Mouse (Mus musculus): ENCODE measurements around the gene Ak4. TPM values are rescaled to one million over a fixed set of nuclear protein-coding genes. Genes with fewer than 3 reads are reported as not detected.
A peak's percentile ranks its signal among the peaks of the same experiment; 100 is the strongest.

The Ak4 gene
- polyA plus RNA-seq (2012; rRNA removed) (6.4 and 6.5 TPM in 2 replicates), polyA plus RNA-seq (2014; fragmentation: Nextera tagmentation; extraction: Ambion mirVana) (3.5 and 4.5 TPM in 2 replicates)

DNA sequence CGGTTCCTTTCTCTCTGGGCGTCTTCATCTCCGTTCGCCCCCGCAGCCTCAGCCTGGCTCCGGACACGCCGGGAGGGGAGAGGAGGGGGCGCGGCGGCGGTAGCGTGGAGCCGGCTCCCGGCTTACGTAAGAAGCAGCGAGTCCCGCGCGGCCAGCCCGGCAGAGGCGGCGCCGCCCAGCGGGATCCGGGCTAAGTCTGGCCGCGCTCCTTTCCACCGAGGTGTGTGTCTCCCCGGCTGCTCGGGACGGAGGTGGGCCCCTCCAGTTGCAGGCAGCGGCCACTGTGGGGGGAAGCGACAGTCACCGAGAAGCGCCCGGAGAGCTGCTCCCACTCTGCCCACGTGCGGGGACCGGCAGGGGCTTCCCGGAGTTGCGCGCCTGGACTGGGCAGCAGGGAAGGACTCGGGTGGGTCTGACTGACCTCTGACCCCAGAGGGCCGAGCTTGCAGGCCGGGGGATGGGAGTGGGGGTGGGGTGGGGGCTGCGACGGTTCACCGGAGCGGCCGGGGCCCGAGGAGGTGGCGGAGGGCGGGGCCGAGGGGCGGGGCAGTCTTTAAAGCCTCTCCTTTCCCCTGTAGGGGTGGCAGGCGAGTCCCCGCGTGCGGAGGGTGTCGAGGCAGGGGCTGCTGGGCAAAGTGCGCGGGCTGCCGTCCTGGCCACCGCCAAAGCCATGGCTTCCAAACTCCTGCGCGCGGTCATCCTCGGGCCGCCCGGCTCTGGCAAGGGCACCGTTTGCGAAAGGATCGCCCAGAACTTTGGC, at the start of gene Ak4:
TSS of gene Ak4 (plus strand) at position 127 of the 760 bp plus-strand sequence.
- H3K4me2 ChIP-seq (ENCODE audit: low read depth), result peak within 1 kb of the TSS; percentile 68
- peaks cover 7% of the 10 kb centered on the region for H3K27me3 ChIP-seq (ENCODE audit: control insufficient read depth, insufficient read depth, low read length)
- ATAC-seq (ENCODE audit: insufficient read depth) (peak; percentile 85), DNase-seq (ENCODE audit: low read depth in 3 of 3, low spot score in 3 of 3) (no peak)
- peak within 1 kb of the TSS; percentile 55 to 62 for H3K4me3 ChIP-seq (ENCODE audit: insufficient read depth in 1 of 2, low read depth in 2 of 2, low read length in 2 of 2)
- peaks cover 0 to 4% of the 10 kb centered on the region in 2 experiments; a peak in 2 of 4 replicates for H3K4me1 ChIP-seq (replicated peaks; ENCODE audit: control insufficient read depth in 2 of 2, insufficient read depth in 2 of 2, low read length in 1 of 2)
- no peaks in the 10 kb centered on the region for H3K9me3 ChIP-seq (ENCODE audit: control insufficient read depth, low read length)
- TF ChIP-seq EP300 (IDR thresholded peaks at IDR 0.05; ENCODE audit: low read depth) (no peak), CTCF (IDR thresholded peaks at IDR 0.05; ENCODE audit: low read depth) (no peak)
- peak within 1 kb of the TSS; percentile 38; the same call in 1 of the 2 replicates for H3K9ac ChIP-seq (replicated peaks)
- H3K36me3 ChIP-seq (replicated peaks; ENCODE audit: control insufficient read depth, insufficient read depth, low read depth), result no peaks in the 10 kb centered on the region
- no peak within 1 kb of the TSS for H3K27ac ChIP-seq
- under 1% methylated on average over 62 of the region's 74 CpGs for WGBS (ENCODE audit: insufficient replicate concordance)

DNA sequence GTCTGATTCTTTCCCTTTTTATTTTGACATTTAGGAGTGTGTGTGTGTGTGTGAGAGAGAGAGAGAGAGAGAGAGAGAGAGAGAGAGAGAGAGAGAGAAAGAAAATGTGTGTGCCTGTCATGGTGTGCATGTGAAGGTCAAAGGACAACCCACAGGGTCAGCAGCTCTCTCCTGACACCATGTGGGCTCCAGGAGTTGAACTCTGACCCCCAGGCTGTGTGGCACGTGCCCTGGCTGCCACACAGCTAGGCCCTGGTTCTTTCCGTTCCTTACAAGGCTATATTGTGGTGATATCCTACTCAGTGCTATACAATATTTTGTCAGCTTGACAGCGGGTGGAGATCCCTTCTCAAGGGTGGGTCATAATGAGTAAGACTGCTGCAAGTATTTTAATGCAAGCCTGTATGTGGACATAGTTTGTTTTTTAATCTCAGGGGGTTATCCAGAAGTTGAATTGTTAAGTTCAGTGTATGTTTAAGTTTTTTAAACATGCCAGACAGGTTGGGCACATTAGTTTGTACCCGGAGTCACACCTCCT, 49.3 kb upstream of the Ak4 start:
- no peak for DNase-seq (ENCODE audit: low read depth in 3 of 3, low spot score in 3 of 3)
- TF ChIP-seq CTCF (IDR thresholded peaks at IDR 0.05; ENCODE audit: low read depth), result no peak
- TF ChIP-seq EP300 (IDR thresholded peaks at IDR 0.05; ENCODE audit: low read depth), result no peak
- Histone ChIP-seq H3K4me3 (ENCODE audit: insufficient read depth in 1 of 2, low read depth in 2 of 2, low read length in 2 of 2) (no peak overlapping the region), H3K27ac (no peak overlapping the region), H3K9me3 (ENCODE audit: control insufficient read depth, low read length) (no peaks in the 10 kb centered on the region), H3K4me1 (replicated peaks; ENCODE audit: control insufficient read depth in 2 of 2, insufficient read depth in 2 of 2, low read length in 1 of 2) (peaks cover 0 to 4% of the 10 kb centered on the region in 2 experiments; a peak in 1 of 4 replicates), H3K4me2 (ENCODE audit: low read depth) (no peak overlapping the region), H3K9ac (replicated peaks) (no peak overlapping the region), H3K36me3 (replicated peaks; ENCODE audit: control insufficient read depth, insufficient read depth, low read depth) (no peaks in the 10 kb centered on the region), H3K27me3 (ENCODE audit: control insufficient read depth, insufficient read depth, low read length) (no peaks in the 10 kb centered on the region)
- peak; percentile 50; the same call in 1 of the 2 replicates for ATAC-seq (ENCODE audit: insufficient read depth)
- 51% methylated on average over 4 of the region's 4 CpGs for WGBS (ENCODE audit: insufficient replicate concordance)

- no peaks in the 10 kb centered on the region for H3K9me3 ChIP-seq (ENCODE audit: control insufficient read depth, low read length)
- no peaks in the 10 kb centered on the region for H3K36me3 ChIP-seq (replicated peaks; ENCODE audit: control insufficient read depth, insufficient read depth, low read depth)
- no peak for DNase-seq (ENCODE audit: low read depth in 3 of 3, low spot score in 3 of 3)
- TF ChIP-seq CTCF (IDR thresholded peaks at IDR 0.05; ENCODE audit: low read depth) (no peak), EP300 (IDR thresholded peaks at IDR 0.05; ENCODE audit: low read depth) (no peak)
- no peak overlapping the region for H3K27ac ChIP-seq
- 37% methylated on average over 2 of the region's 2 CpGs for WGBS (ENCODE audit: insufficient replicate concordance)
- no peak overlapping the region for H3K4me2 ChIP-seq (ENCODE audit: low read depth)
- H3K4me1 ChIP-seq (replicated peaks; ENCODE audit: control insufficient read depth in 2 of 2, insufficient read depth in 2 of 2, low read length in 1 of 2), result 0 out of 4 replicates have a peak, but pooled peaks cover 0 to 2% of the 10 kb centered on the region in 2 experiments
- H3K4me3 ChIP-seq (ENCODE audit: insufficient read depth in 1 of 2, low read depth in 2 of 2, low read length in 2 of 2), result no peak overlapping the region
- H3K9ac ChIP-seq (replicated peaks), result no peak overlapping the region
- no peak for ATAC-seq (ENCODE audit: insufficient read depth)
- no peaks in the 10 kb centered on the region for H3K27me3 ChIP-seq (ENCODE audit: control insufficient read depth, insufficient read depth, low read length)
Measured at GRCm38 (mm10) chr4:101372283-101372682, 46.8 kb upstream of the Ak4 start.

DNA sequence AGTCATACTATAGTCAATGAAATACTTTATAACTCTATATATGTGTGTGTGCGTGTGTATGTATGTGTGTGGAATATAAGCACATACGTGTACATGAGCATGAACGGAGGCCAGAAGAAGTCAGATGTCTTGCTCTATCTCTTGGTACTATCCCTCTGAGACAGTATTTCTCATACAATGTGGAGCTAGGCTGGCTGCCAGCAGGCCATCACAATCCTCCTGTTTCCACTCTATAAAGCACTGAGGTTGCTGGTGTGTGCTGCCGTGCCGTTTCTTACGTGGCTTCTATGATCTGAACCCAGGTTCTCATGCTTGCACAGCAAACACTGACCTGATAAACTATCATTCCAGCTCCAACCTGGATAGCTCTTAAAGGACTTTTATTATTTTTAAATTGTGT, 46.3 kb upstream of the Ak4 start:
- Histone ChIP-seq H3K4me1 (replicated peaks; ENCODE audit: control insufficient read depth in 2 of 2, insufficient read depth in 2 of 2, low read length in 1 of 2) (0 out of 4 replicates have a peak, but pooled peaks cover 0 to 2% of the 10 kb centered on the region in 2 experiments), H3K36me3 (replicated peaks; ENCODE audit: control insufficient read depth, insufficient read depth, low read depth) (no peaks in the 10 kb centered on the region), H3K4me2 (ENCODE audit: low read depth) (no peak overlapping the region), H3K9ac (replicated peaks) (no peak overlapping the region), H3K9me3 (ENCODE audit: control insufficient read depth, low read length) (no peaks in the 10 kb centered on the region), H3K27ac (no peak overlapping the region), H3K27me3 (ENCODE audit: control insufficient read depth, insufficient read depth, low read length) (no peaks in the 10 kb centered on the region), H3K4me3 (ENCODE audit: insufficient read depth in 1 of 2, low read depth in 2 of 2, low read length in 2 of 2) (no peak overlapping the region)
- WGBS (ENCODE audit: insufficient replicate concordance), result 73% methylated on average over 6 of the region's 6 CpGs
- DNase-seq (ENCODE audit: low read depth in 3 of 3, low spot score in 3 of 3) (no peak), ATAC-seq (ENCODE audit: insufficient read depth) (no peak)
- no peak for TF ChIP-seq CTCF (IDR thresholded peaks at IDR 0.05; ENCODE audit: low read depth)
- no peak for TF ChIP-seq EP300 (IDR thresholded peaks at IDR 0.05; ENCODE audit: low read depth)

DNA sequence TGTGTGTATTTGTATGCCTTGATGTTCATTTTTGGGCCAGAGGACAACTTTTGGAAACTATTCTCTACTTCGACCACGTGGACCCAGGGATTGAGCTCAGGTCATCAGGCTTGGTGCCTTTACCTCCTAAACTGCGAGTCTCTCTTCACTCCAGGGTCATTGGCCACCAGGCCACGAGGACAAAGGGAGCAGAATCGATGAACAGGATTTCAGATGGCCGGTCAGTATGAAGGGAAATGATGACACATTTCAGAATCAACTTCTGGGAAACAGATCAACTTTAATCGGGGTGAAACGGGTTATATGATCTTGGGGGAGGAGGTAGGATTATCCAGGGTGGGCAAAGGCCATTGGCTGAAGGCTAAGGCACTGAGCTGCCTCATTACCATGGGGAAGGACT, 45.0 kb upstream of the Ak4 start:
- no peak for ATAC-seq (ENCODE audit: insufficient read depth)
- Histone ChIP-seq H3K9ac (replicated peaks) (no peak overlapping the region), H3K27ac (no peak overlapping the region), H3K4me3 (ENCODE audit: insufficient read depth in 1 of 2, low read depth in 2 of 2, low read length in 2 of 2) (no peak overlapping the region), H3K36me3 (replicated peaks; ENCODE audit: control insufficient read depth, insufficient read depth, low read depth) (no peaks in the 10 kb centered on the region), H3K4me1 (replicated peaks; ENCODE audit: control insufficient read depth in 2 of 2, insufficient read depth in 2 of 2, low read length in 1 of 2) (0 out of 4 replicates have a peak, but pooled peaks cover 0 to 2% of the 10 kb centered on the region in 2 experiments), H3K27me3 (ENCODE audit: control insufficient read depth, insufficient read depth, low read length) (no peaks in the 10 kb centered on the region), H3K9me3 (ENCODE audit: control insufficient read depth, low read length) (no peaks in the 10 kb centered on the region), H3K4me2 (ENCODE audit: low read depth) (no peak overlapping the region)
- DNase-seq (ENCODE audit: low read depth in 3 of 3, low spot score in 3 of 3), result no peak
- TF ChIP-seq CTCF (IDR thresholded peaks at IDR 0.05; ENCODE audit: low read depth), result no peak
- no peak for TF ChIP-seq EP300 (IDR thresholded peaks at IDR 0.05; ENCODE audit: low read depth)
- WGBS (ENCODE audit: insufficient replicate concordance), result 52% methylated on average over 8 of the region's 8 CpGs

Measured in liver, embryonic 14.5 days (tissue).